14 mouse cellular contexts compared by ENCODE assay signal in genomic region chr8:85364628-85365027, GRCm38 (mm10). TPM values are rescaled to one million over a fixed set of nuclear protein-coding genes. Genes with fewer than 3 reads are reported as not detected.
DNase-seq lines count a peak whose midpoint lies in the region; ATAC-seq and TF ChIP-seq lines count a peak whose summit lies in the region.
"Had no signal": no experiment of that assay in that cellular context is flagged by ENCODE, and none has a peak within 500 bp of the region (broad histone marks: within the 10 kb centered on the region; RNA-seq: fewer than 3 reads in every experiment).

No protein-coding gene starts in this region.

- H3K4me3 ChIP-seq in lung, embryonic 14.5 days (ENCODE audit: low read depth, low read length), result peak overlapping the region; percentile 3; the same call in 1 of the 2 replicates
- H3K4me3 ChIP-seq in lung, adult 2 months (replicated peaks; ENCODE audit: extremely low read depth, low read depth, low read length), result no peak overlapping the region
- peak overlapping the region; percentile 59 for H3K4me3 ChIP-seq in heart, embryonic 15.5 days
- H3K4me3 ChIP-seq in liver, embryonic 16.5 days (ENCODE audit: low read depth, low read length), result no peak overlapping the region
- no peak overlapping the region for H3K4me3 ChIP-seq in neural tube, embryonic 15.5 days (replicated peaks)
- H3K4me3 ChIP-seq: hindbrain, embryonic 12.5 days; midbrain, embryonic 12.5 days; neural tube, embryonic 13.5 days had no signal

- no peaks in the 10 kb centered on the region for H3K9me3 ChIP-seq in lung, embryonic 14.5 days (ENCODE audit: low read depth, low read length)
- H3K9me3 ChIP-seq in heart, embryonic 15.5 days (replicated peaks), result no peaks in the 10 kb centered on the region
- H3K9me3 ChIP-seq in liver, embryonic 16.5 days (replicated peaks; ENCODE audit: control insufficient read depth, low read length), result no peaks in the 10 kb centered on the region
- H3K9me3 ChIP-seq in neural tube, embryonic 15.5 days (replicated peaks), result no peaks in the 10 kb centered on the region
- H3K9me3 ChIP-seq: hindbrain, embryonic 12.5 days; midbrain, embryonic 12.5 days; neural tube, embryonic 13.5 days had no signal

- H3K36me3 ChIP-seq in lung, embryonic 14.5 days (ENCODE audit: insufficient read depth), result no peaks in the 10 kb centered on the region
- H3K36me3 ChIP-seq in heart, embryonic 15.5 days, result no peaks in the 10 kb centered on the region; the same call in 1 of the 2 replicates
- H3K36me3 ChIP-seq in liver, embryonic 16.5 days (ENCODE audit: control insufficient read depth, insufficient read depth), result peaks cover 5% of the 10 kb centered on the region
- H3K36me3 ChIP-seq in neural tube, embryonic 15.5 days, result no peaks in the 10 kb centered on the region
- H3K36me3 ChIP-seq: hindbrain, embryonic 12.5 days; midbrain, embryonic 12.5 days; neural tube, embryonic 13.5 days had no signal

- peaks cover 4% of the 10 kb centered on the region; the same call in 1 of the 2 replicates for H3K4me1 ChIP-seq in lung, embryonic 14.5 days (ENCODE audit: insufficient read depth)
- H3K4me1 ChIP-seq in lung, adult 2 months (ENCODE audit: control insufficient read depth, insufficient read depth, low read length), result peaks cover 8% of the 10 kb centered on the region
- H3K4me1 ChIP-seq in heart, embryonic 15.5 days (replicated peaks), result peaks cover 44% of the 10 kb centered on the region
- peaks cover 19% of the 10 kb centered on the region for H3K4me1 ChIP-seq in liver, embryonic 16.5 days (ENCODE audit: control insufficient read depth, low read depth, low read length)
- H3K4me1 ChIP-seq in neural tube, embryonic 15.5 days, result no peaks in the 10 kb centered on the region

- ATAC-seq in lung, embryonic 14.5 days (ENCODE audit: insufficient read depth), result no peak
- 0 out of 2 replicates have a peak, but pooled peaks have one; percentile 47 for ATAC-seq in heart, embryonic 15.5 days (replicated peaks; ENCODE audit: insufficient number of reproducible peaks, insufficient read depth, low FRiP score, low read depth)
- no peak for ATAC-seq in liver, embryonic 16.5 days (ENCODE audit: low read depth)
- no peak for ATAC-seq in neural tube, embryonic 15.5 days (ENCODE audit: low FRiP score)

- H3K9ac ChIP-seq in lung, embryonic 14.5 days, result no peak overlapping the region
- H3K9ac ChIP-seq in heart, embryonic 15.5 days, result peak overlapping the region; percentile 70
- H3K9ac ChIP-seq in liver, embryonic 16.5 days (ENCODE audit: low read depth, low read length), result 0 out of 2 replicates have a peak overlapping the region, but pooled peaks have one; percentile 5
- H3K9ac ChIP-seq in neural tube, embryonic 15.5 days (replicated peaks), result no peak overlapping the region
- H3K9ac ChIP-seq: hindbrain, embryonic 12.5 days; midbrain, embryonic 12.5 days; neural tube, embryonic 13.5 days had no signal

- WGBS in lung, embryonic 14.5 days, result 80% methylated on average over 11 of the region's 11 CpGs
- WGBS in lung, adult 2 months, result 54% methylated on average over 11 of the region's 11 CpGs
- WGBS in heart, embryonic 15.5 days, result 39% methylated on average over 11 of the region's 11 CpGs
- WGBS in liver, embryonic 16.5 days (ENCODE audit: insufficient replicate concordance), result 84% methylated on average over 11 of the region's 11 CpGs
- 88% methylated on average over 11 of the region's 11 CpGs for WGBS in neural tube, embryonic 15.5 days

- DNase-seq in cerebellum, postnatal 10 days, result peak; percentile 31 to 32
- DNase-seq in cerebellum, adult 8-10 months, result no peak
- DNase-seq in lung, embryonic 14.5 days, result no peak
- DNase-seq in lung, adult 2 months, result no peak
- DNase-seq in right cerebral cortex, postnatal 36 days (ENCODE audit: low spot score in 2 of 2), result no peak
- DNase-seq: B cell, adult 2 months; kidney, adult 9 months; right cerebral cortex, postnatal 25 days had no signal

- H3K27me3 ChIP-seq in lung, embryonic 14.5 days (ENCODE audit: insufficient read depth, low read length), result no peaks in the 10 kb centered on the region
- H3K27me3 ChIP-seq in heart, embryonic 15.5 days, result no peaks in the 10 kb centered on the region
- no peaks in the 10 kb centered on the region for H3K27me3 ChIP-seq in liver, embryonic 16.5 days (ENCODE audit: control insufficient read depth, insufficient read depth, low read depth, low read length)
- no peaks in the 10 kb centered on the region for H3K27me3 ChIP-seq in neural tube, embryonic 15.5 days (replicated peaks)
- H3K27me3 ChIP-seq: hindbrain, embryonic 12.5 days; midbrain, embryonic 12.5 days; neural tube, embryonic 13.5 days had no signal

- TF ChIP-seq POLR2A in lung, adult 2 months (IDR thresholded peaks at IDR 0.05; ENCODE audit: borderline replicate concordance, extremely low read depth, low read depth, low read length), result no peak

- H3K4me2 ChIP-seq in lung, embryonic 14.5 days, result no peak overlapping the region
- H3K4me2 ChIP-seq in heart, embryonic 15.5 days, result peak overlapping the region; percentile 53
- 0 out of 2 replicates have a peak overlapping the region, but pooled peaks have one; percentile 5 for H3K4me2 ChIP-seq in liver, embryonic 16.5 days (ENCODE audit: low read depth, low read length)
- no peak overlapping the region for H3K4me2 ChIP-seq in neural tube, embryonic 15.5 days
- H3K4me2 ChIP-seq: hindbrain, embryonic 12.5 days; midbrain, embryonic 12.5 days; neural tube, embryonic 13.5 days had no signal

- no peak for TF ChIP-seq CTCF in lung, embryonic 14.5 days (IDR thresholded peaks at IDR 0.05; ENCODE audit: low read depth)
- TF ChIP-seq CTCF in lung, adult 2 months (IDR thresholded peaks at IDR 0.05; ENCODE audit: insufficient read depth, low read length), result no peak

- peak overlapping the region; percentile 50; the same call in 1 of the 2 replicates for H3K27ac ChIP-seq in lung, embryonic 14.5 days (ENCODE audit: low read depth)
- H3K27ac ChIP-seq in heart, embryonic 15.5 days, result peak overlapping the region; percentile 98
- H3K27ac ChIP-seq in liver, embryonic 16.5 days (ENCODE audit: low read length), result no peak overlapping the region
- no peak overlapping the region for H3K27ac ChIP-seq in neural tube, embryonic 15.5 days (replicated peaks)
- H3K27ac ChIP-seq: hindbrain, embryonic 12.5 days; midbrain, embryonic 12.5 days; neural tube, embryonic 13.5 days had no signal

RNA-seq across cellular contexts. Expression of gene Mylk3, which starts 21.5 kb away (rescaled TPM):
- polyA plus RNA-seq in lung, embryonic 14.5 days (2014; fragmentation: Nextera tagmentation; extraction: Ambion mirVana), result 0.82 and 2.8 TPM in 2 replicates
- 2.2 and 7.2 TPM in 2 replicates for polyA plus RNA-seq in lung, adult 2 months (2012; rRNA removed)
- 214 and 224 TPM in 2 replicates for polyA plus RNA-seq in heart, embryonic 15.5 days (2015; fragmentation: Nextera tagmentation; extraction: Ambion mirVana)
- polyA plus RNA-seq in liver, embryonic 16.5 days (2015; fragmentation: Nextera tagmentation; extraction: Ambion mirVana), result 66.3 and 66.8 TPM in 2 replicates
- polyA plus RNA-seq in neural tube, embryonic 15.5 days (2015; fragmentation: Nextera tagmentation; extraction: Ambion mirVana), result 0.56 and 0.90 TPM in 2 replicates

Comparison
In these comparisons a context has a peak if more than half of its experiments do, and no peak if none do; other contexts are left out.
1. DNase-seq: peak in cerebellum, postnatal 10 days (2 of 2); none in cerebellum, adult 8-10 months (single experiment), lung, embryonic 14.5 days (single experiment), lung, adult 2 months (single experiment) and right cerebral cortex, postnatal 36 days (0 of 2).
2. H3K4me3 ChIP-seq: peak in lung, embryonic 14.5 days (single experiment) and heart, embryonic 15.5 days (single experiment); none in lung, adult 2 months (single experiment), liver, embryonic 16.5 days (single experiment) and neural tube, embryonic 15.5 days (single experiment).
3. H3K27ac ChIP-seq: peak in lung, embryonic 14.5 days (single experiment) and heart, embryonic 15.5 days (single experiment); none in liver, embryonic 16.5 days (single experiment) and neural tube, embryonic 15.5 days (single experiment).
4. H3K4me2 ChIP-seq: peak in heart, embryonic 15.5 days (single experiment) and liver, embryonic 16.5 days (single experiment); none in lung, embryonic 14.5 days (single experiment) and neural tube, embryonic 15.5 days (single experiment).
5. H3K9ac ChIP-seq: peak in heart, embryonic 15.5 days (single experiment) and liver, embryonic 16.5 days (single experiment); none in lung, embryonic 14.5 days (single experiment) and neural tube, embryonic 15.5 days (single experiment).